Mouse (Mus musculus) hindbrain, postnatal 0 days (tissue): ENCODE measurements around the gene Syt13. TPM values are rescaled to one million over a fixed set of nuclear protein-coding genes. Genes with fewer than 3 reads are reported as not detected.

Source experiments
- ATAC-seq: fragments of 200-750 bp; cut with Nextera tagmentation; 2 replicates; pipeline ENCODE4 v1.8.0; 2017; ENCODE audit warnings: mild to moderate bottlenecking, moderate TSS enrichment, moderate library complexity
- DNase-seq: peaks from one replicate; pipeline ENCODE4 v3.0.0-alpha.2; 2015; ENCODE audit warnings: low spot score
- H3K27ac ChIP-seq: fragments of 300-500 bp; sonication (generic); 2 replicates; pipeline ENCODE4 v1.5.1; 2014; ENCODE audit warnings: mild to moderate bottlenecking
- H3K27me3 ChIP-seq: fragments of 300-500 bp; sonication (generic); 2 replicates; pipeline ENCODE4 v1.6.1; 2014; ENCODE audit warnings: low read length, mixed read lengths; ENCODE audit not compliant: insufficient read depth
- H3K36me3 ChIP-seq: fragments of 300-500 bp; sonication (generic); 2 replicates; pipeline ENCODE4 v1.6.1; 2014; ENCODE audit warnings: low read length, mixed read lengths; ENCODE audit not compliant: insufficient read depth
- H3K4me1 ChIP-seq: fragments of 300-500 bp; sonication (generic); 2 replicates; pipeline ENCODE4 v1.6.1; 2014; ENCODE audit warnings: antibody characterized with exemption, low read length, mixed read lengths; ENCODE audit not compliant: insufficient read depth
- H3K4me2 ChIP-seq: fragments of 300-500 bp; sonication (generic); 2 replicates; pipeline ENCODE4 v1.6.1; 2014; ENCODE audit warnings: low read depth, mild to moderate bottlenecking, low read length, moderate library complexity, mixed read lengths
- H3K4me3 ChIP-seq: fragments of 300-500 bp; sonication (generic); 2 replicates; pipeline ENCODE4 v1.5.1; 2014; ENCODE audit warnings: low read length
- H3K9ac ChIP-seq: fragments of 300-500 bp; sonication (generic); replicated peaks from 2 replicates; pipeline ENCODE4 v1.6.1; 2014; ENCODE audit warnings: mild to moderate bottlenecking, low read length, moderate library complexity, mixed read lengths
- H3K9me3 ChIP-seq: fragments of 300-500 bp; sonication (generic); 2 replicates; pipeline ENCODE4 v1.6.1; 2016; ENCODE audit warnings: low read length, mixed read lengths
- CTCF ChIP-seq: IDR thresholded peaks from 2 replicates; pipeline ENCODE4 v1.5.1; 2016; ENCODE audit warnings: antibody characterized with exemption, control low read depth, low read depth
- WGBS: fragments of 180-500 bp; shearing (Covaris S2); extraction: QIAGEN DNeasy Blood & Tissue Kit; methylation state at CpG from one replicate; pipeline ENCODE4 v1.1.7; 2014; 5-methylcytosine and 5-hydroxymethylcytosine counted together
- polyA plus RNA-seq: library from polyadenylated mRNA; unstranded; fragments of >200 nt; fragmentation: Nextera tagmentation; extraction: Ambion mirVana; gene quantifications from 2 replicates; pipeline ENCODE4 v1.2.1, GENCODE M21; 2015
- total RNA-seq: library from RNA; depleted of rRNA; stranded (reverse); fragments of >200 nt; gene quantifications from 2 replicates; pipeline ENCODE4 v1.2.3, GENCODE M21; 2014

The Syt13 gene
- total and polyA plus RNA-seq, 2 experiments from 2014 or later, result 70.8 to 145 TPM

- H3K27me3 ChIP-seq, result no peaks in the 10 kb centered on the region
- 71% methylated on average over 4 of the region's 4 CpGs for WGBS
Observed at GRCm38 (mm10) chr2:92910371-92910770, 4.5 kb upstream of the Syt13 start.

GRCm38 (mm10) chr2:92912312-92912711 lies 2.6 kb upstream of the Syt13 start:
- DNase-seq, result peak; percentile 55
- Histone ChIP-seq H3K4me2 (no peak overlapping the region), H3K9me3 (no peaks in the 10 kb centered on the region), H3K36me3 (no peaks in the 10 kb centered on the region), H3K9ac (no peak overlapping the region), H3K4me1 (peaks cover 28% of the 10 kb centered on the region), H3K27ac (no peak overlapping the region), H3K4me3 (no peak overlapping the region), H3K27me3 (no peaks in the 10 kb centered on the region)
- no peak for ATAC-seq
- no peak for TF ChIP-seq CTCF

More at GRCm38 (mm10) chr2:92910371-92910770, 4.5 kb upstream of the Syt13 start:
- Histone ChIP-seq H3K4me2 (no peak overlapping the region), H3K4me1 (peaks cover 17% of the 10 kb centered on the region), H3K9ac (no peak overlapping the region), H3K4me3 (no peak overlapping the region), H3K9me3 (no peaks in the 10 kb centered on the region), H3K36me3 (no peaks in the 10 kb centered on the region), H3K27ac (no peak overlapping the region)
- TF ChIP-seq CTCF, result peak; percentile 54
- DNase-seq (peak; percentile 61), ATAC-seq (no peak)

GRCm38 (mm10) chr2:92913295-92913694 lies 1.6 kb upstream of the Syt13 start:
- no peak for TF ChIP-seq CTCF
- H3K27ac ChIP-seq, result no peak overlapping the region
- no peaks in the 10 kb centered on the region for H3K9me3 ChIP-seq
- H3K36me3 ChIP-seq, result no peaks in the 10 kb centered on the region
- no peaks in the 10 kb centered on the region for H3K27me3 ChIP-seq
- peaks cover 38% of the 10 kb centered on the region for H3K4me1 ChIP-seq
- DNase-seq (no peak), ATAC-seq (no peak)
- 18% methylated on average over 9 of the region's 9 CpGs for WGBS
- H3K9ac ChIP-seq, result no peak overlapping the region
- no peak overlapping the region for H3K4me2 ChIP-seq
- no peak overlapping the region for H3K4me3 ChIP-seq

GRCm38 (mm10) chr2:92915659-92916631 lies 1.0 kb downstream of the Syt13 start:
- H3K4me1 ChIP-seq, result peaks cover 41% of the 10 kb centered on the region
- ATAC-seq (peak; percentile 19; the same call in 1 of the 2 replicates), DNase-seq (peak; percentile 63)
- H3K9ac ChIP-seq, result peak overlapping the region; percentile 65
- peak overlapping the region; percentile 74 for H3K27ac ChIP-seq
- H3K9me3 ChIP-seq, result no peaks in the 10 kb centered on the region
- no peak for TF ChIP-seq CTCF
- no peaks in the 10 kb centered on the region for H3K27me3 ChIP-seq
- 4% methylated on average over 8 of the region's 10 CpGs for WGBS
- H3K4me3 ChIP-seq, result peak overlapping the region; percentile 50
- peak overlapping the region; percentile 77 for H3K4me2 ChIP-seq
- no peaks in the 10 kb centered on the region for H3K36me3 ChIP-seq

- H3K4me3 ChIP-seq, result no peak overlapping the region
- no peaks in the 10 kb centered on the region for H3K27me3 ChIP-seq
- H3K36me3 ChIP-seq, result no peaks in the 10 kb centered on the region
- WGBS, result 49% methylated on average over 7 of the region's 7 CpGs
- 0 out of 2 replicates have a peak overlapping the region, but pooled peaks have one; percentile 6 for H3K9ac ChIP-seq
- no peak for TF ChIP-seq CTCF
- peak overlapping the region; percentile 77 for H3K4me2 ChIP-seq
- DNase-seq (no peak), ATAC-seq (no peak)
- peaks cover 36% of the 10 kb centered on the region for H3K4me1 ChIP-seq
- H3K27ac ChIP-seq, result no peak overlapping the region
- no peaks in the 10 kb centered on the region for H3K9me3 ChIP-seq
Observed at GRCm38 (mm10) chr2:92917405-92918142, 2.7 kb downstream of the Syt13 start.

- Histone ChIP-seq H3K4me3 (no peak overlapping the region), H3K36me3 (no peaks in the 10 kb centered on the region), H3K9ac (no peak overlapping the region), H3K27ac (peak overlapping the region; percentile 27; the same call in 1 of the 2 replicates), H3K4me1 (peaks cover 24% of the 10 kb centered on the region), H3K9me3 (no peaks in the 10 kb centered on the region), H3K27me3 (no peaks in the 10 kb centered on the region), H3K4me2 (no peak overlapping the region)
- peak; percentile 78 for ATAC-seq
- no peak for TF ChIP-seq CTCF
- WGBS, result 19% methylated on average over 4 of the region's 4 CpGs
- DNase-seq, result peak; percentile 83
Observed at GRCm38 (mm10) chr2:92920709-92921108, 5.8 kb downstream of the Syt13 start.
